Mouse (Mus musculus) ES-CJ7 (cell line): Measurements from ENCODE around the gene Cbx4.

Source experiments
- DNase-seq: peaks from one replicate; pipeline ENCODE4 v3.0.0; 2011; ENCODE audit warnings: low read depth, low spot score

Cbx4 gene

GRCm38 (mm10) chr11:119086144-119086971 is at the start of gene Cbx4:
Gene Cbx4, minus strand, starts transcription at chr11:119086221.
- peak; percentile 93 for DNase-seq

- DNase-seq = no peak
Measured at GRCm38 (mm10) chr11:119134586-119134985, 48.6 kb upstream of the Cbx4 start.

- DNase-seq = no peak
Measured at GRCm38 (mm10) chr11:119133437-119134221, 47.6 kb upstream of the Cbx4 start.

GRCm38 (mm10) chr11:119132198-119133035 is 46.4 kb upstream of the Cbx4 start:
- DNase-seq = no peak

GRCm38 (mm10) chr11:119130081-119130765 is 44.2 kb upstream of the Cbx4 start:
- DNase-seq = no peak

GRCm38 (mm10) chr11:119129281-119130058 is 43.4 kb upstream of the Cbx4 start:
- no peak for DNase-seq

- peak; percentile 39 for DNase-seq
Measured at GRCm38 (mm10) chr11:119128668-119129280, 42.8 kb upstream of the Cbx4 start.

GRCm38 (mm10) chr11:119127686-119128473 is 41.9 kb upstream of the Cbx4 start:
- DNase-seq = no peak

- DNase-seq = no peak
Measured at GRCm38 (mm10) chr11:119127147-119127546, 41.1 kb upstream of the Cbx4 start.

- no peak for DNase-seq
Measured at GRCm38 (mm10) chr11:119125929-119126861, 40.2 kb upstream of the Cbx4 start.

- no peak for DNase-seq
Measured at GRCm38 (mm10) chr11:119124536-119124935, 38.5 kb upstream of the Cbx4 start.

- peak; percentile 48 for DNase-seq
Measured at GRCm38 (mm10) chr11:119123522-119124319, 37.7 kb upstream of the Cbx4 start.

- no peak for DNase-seq
Measured at GRCm38 (mm10) chr11:119122396-119122795, 36.4 kb upstream of the Cbx4 start.

- no peak for DNase-seq
Measured at GRCm38 (mm10) chr11:119118905-119119304, 32.9 kb upstream of the Cbx4 start.

GRCm38 (mm10) chr11:119117945-119118344 is 31.9 kb upstream of the Cbx4 start:
- DNase-seq = no peak

- peak; percentile 42 for DNase-seq
Measured at GRCm38 (mm10) chr11:119116992-119117391, 31.0 kb upstream of the Cbx4 start.

GRCm38 (mm10) chr11:119112721-119113120 is 26.7 kb upstream of the Cbx4 start:
- no peak for DNase-seq
